Mouse (Mus musculus) hindbrain, embryonic 10.5 days (tissue): ENCODE data around the gene Mybphl. TPM values are rescaled to one million over a fixed set of nuclear protein-coding genes. Genes with fewer than 3 reads are reported as not detected.

ENCODE experiments used
- DNase-seq: peaks from one replicate; pipeline ENCODE4 v3.0.0-alpha.2; 2017; ENCODE audit warnings: low spot score
- H3K27ac ChIP-seq: fragments of 300-500 bp; sonication (generic); 2 replicates; pipeline ENCODE4 v1.5.1; 2016; ENCODE audit warnings: mild to moderate bottlenecking, moderate library complexity
- H3K27me3 ChIP-seq: fragments of 300-500 bp; sonication (generic); 2 replicates; pipeline ENCODE4 v1.6.1; 2016; ENCODE audit warnings: mild to moderate bottlenecking; ENCODE audit not compliant: poor library complexity, insufficient read depth, severe bottlenecking
- H3K36me3 ChIP-seq: fragments of 300-500 bp; sonication (generic); 2 replicates; pipeline ENCODE4 v1.6.1; 2016; ENCODE audit warnings: mild to moderate bottlenecking, moderate library complexity
- H3K4me1 ChIP-seq: fragments of 300-500 bp; sonication (generic); replicated peaks from 2 replicates; pipeline ENCODE4 v1.6.1; 2016; ENCODE audit warnings: mild to moderate bottlenecking
- H3K4me3 ChIP-seq: fragments of 300-500 bp; sonication (generic); 2 replicates; pipeline ENCODE4 v1.5.1; 2016; ENCODE audit warnings: mild to moderate bottlenecking, moderate library complexity
- H3K9me3 ChIP-seq: fragments of 300-500 bp; sonication (generic); 2 replicates; pipeline ENCODE4 v1.6.1; 2016; ENCODE audit warnings: mild to moderate bottlenecking, moderate library complexity
- WGBS: fragments of 180-500 bp; shearing (Covaris S2); methylation state at CpG from one replicate; pipeline ENCODE4 v1.1.7; 2016; 5-methylcytosine and 5-hydroxymethylcytosine counted together
- polyA plus RNA-seq: library from polyadenylated mRNA; unstranded; fragments of >200 nt; fragmentation: Nextera tagmentation; extraction: Ambion mirVana; gene quantifications from 2 replicates; pipeline ENCODE4 v1.2.1, GENCODE M21; 2016

Gene Mybphl
- polyA plus RNA-seq = not detected in 2 replicates

DNA sequence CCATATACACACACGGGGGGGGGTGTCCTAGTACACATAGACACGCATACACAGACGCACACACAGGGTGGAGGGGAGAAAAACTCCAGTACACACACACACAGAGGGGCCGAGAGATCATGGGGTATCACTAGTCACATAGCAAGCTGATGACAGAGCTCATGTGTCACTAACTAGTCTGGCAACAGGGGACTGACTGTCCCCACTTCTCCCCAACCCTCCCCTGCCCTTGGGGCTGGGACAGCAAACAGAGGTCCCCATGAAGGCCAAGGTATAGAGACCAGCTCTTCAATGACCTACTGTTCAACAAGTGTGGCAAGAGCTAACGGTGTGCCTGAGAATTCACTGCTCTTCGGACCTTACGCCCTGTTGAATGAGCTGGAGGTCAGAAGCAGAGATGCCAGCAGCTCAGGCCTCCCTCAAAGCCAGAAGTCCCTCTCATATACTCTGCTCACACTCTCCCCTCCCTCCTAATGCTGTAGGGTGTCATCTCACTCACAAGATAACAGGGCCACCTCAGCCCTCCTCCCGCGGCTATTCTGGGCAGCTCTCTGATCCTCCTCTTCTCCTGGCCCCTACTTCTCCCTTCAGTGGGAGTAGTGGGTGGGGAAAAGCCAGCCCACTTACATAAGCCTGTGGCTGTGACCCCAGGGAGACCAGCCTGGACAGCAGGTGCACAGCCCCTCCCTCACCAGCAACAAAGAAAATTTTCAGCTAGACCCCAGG lies at the start of gene Mybphl:
Gene Mybphl (plus strand): TSS at position 642 of the 726 bp plus-strand sequence.
- Histone ChIP-seq H3K9me3 (no peaks in the 10 kb centered on the region), H3K4me3 (no peak within 1 kb of the TSS), H3K36me3 (0 out of 2 replicates have a peak, but pooled peaks cover 3% of the 10 kb centered on the region), H3K4me1 (peaks cover 38% of the 10 kb centered on the region), H3K27me3 (no peaks in the 10 kb centered on the region), H3K27ac (peak within 1 kb of the TSS; percentile 46; the same call in 1 of the 2 replicates)
- WGBS = 72% methylated on average over 9 of the region's 9 CpGs
- no peak for DNase-seq

DNA sequence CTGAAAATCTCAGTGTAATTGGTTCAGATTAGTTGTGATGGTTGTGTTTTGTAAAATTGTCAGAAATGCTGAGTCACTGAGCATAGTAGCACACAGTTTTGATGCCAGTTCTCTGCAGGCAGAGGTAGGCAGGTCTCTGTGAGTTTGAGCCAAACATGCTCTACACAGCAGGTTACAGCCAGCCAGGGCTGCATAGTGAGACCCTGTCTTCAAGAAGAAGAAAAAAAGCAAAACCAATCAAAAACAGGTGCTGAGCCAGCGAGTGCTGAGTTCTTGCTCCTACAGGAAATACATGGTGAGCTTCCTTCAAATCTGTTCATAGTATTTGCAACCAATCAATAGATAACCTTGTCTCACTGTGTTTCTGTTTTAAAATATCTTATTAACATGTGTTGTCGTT lies 46.2 kb upstream of the Mybphl start:
- peaks cover 25% of the 10 kb centered on the region for H3K36me3 ChIP-seq
- no peak overlapping the region for H3K4me3 ChIP-seq
- H3K9me3 ChIP-seq = no peaks in the 10 kb centered on the region
- H3K4me1 ChIP-seq = no peaks in the 10 kb centered on the region
- no peak overlapping the region for H3K27ac ChIP-seq
- DNase-seq = no peak
- 58% methylated on average over 2 of the region's 2 CpGs for WGBS
- H3K27me3 ChIP-seq = no peaks in the 10 kb centered on the region

DNA sequence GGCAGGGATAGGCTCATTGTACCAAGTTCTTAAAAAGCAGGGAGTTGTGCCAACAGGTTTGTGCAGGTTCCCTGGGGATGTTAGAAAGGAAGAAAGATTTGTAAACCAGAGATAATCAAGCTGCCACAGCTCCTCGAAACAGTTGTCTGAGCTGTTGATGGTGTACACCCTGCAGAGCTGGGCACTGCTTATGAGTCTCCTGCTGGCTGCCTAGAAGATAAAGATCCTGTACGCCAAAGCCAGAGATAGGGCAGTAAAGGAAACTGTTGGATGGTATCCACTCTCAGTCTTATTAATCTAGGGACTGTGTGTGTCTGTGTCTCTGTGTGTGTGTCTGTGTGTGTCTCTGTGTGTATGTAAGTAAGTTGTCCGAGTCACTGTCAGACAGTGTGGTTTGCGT lies 43.0 kb upstream of the Mybphl start:
- H3K27ac ChIP-seq = no peak overlapping the region
- 83% methylated on average over 4 of the region's 4 CpGs for WGBS
- H3K36me3 ChIP-seq = peaks cover 38% of the 10 kb centered on the region
- no peaks in the 10 kb centered on the region for H3K27me3 ChIP-seq
- H3K4me3 ChIP-seq = no peak overlapping the region
- DNase-seq = no peak
- H3K4me1 ChIP-seq = no peaks in the 10 kb centered on the region
- H3K9me3 ChIP-seq = no peaks in the 10 kb centered on the region

GRCm38 (mm10) chr3:108322136-108322535 lies 42.6 kb upstream of the Mybphl start:
- WGBS = 91% methylated on average over 4 of the region's 4 CpGs
- no peak for DNase-seq
- H3K4me3 ChIP-seq = no peak overlapping the region
- no peaks in the 10 kb centered on the region for H3K9me3 ChIP-seq
- no peak overlapping the region for H3K27ac ChIP-seq
- H3K36me3 ChIP-seq = peaks cover 40% of the 10 kb centered on the region
- no peaks in the 10 kb centered on the region for H3K27me3 ChIP-seq
- no peaks in the 10 kb centered on the region for H3K4me1 ChIP-seq

GRCm38 (mm10) chr3:108322962-108323361 lies 41.7 kb upstream of the Mybphl start:
- Histone ChIP-seq H3K9me3 (no peaks in the 10 kb centered on the region), H3K4me1 (no peaks in the 10 kb centered on the region), H3K27ac (no peak overlapping the region), H3K27me3 (no peaks in the 10 kb centered on the region), H3K36me3 (peaks cover 49% of the 10 kb centered on the region), H3K4me3 (no peak overlapping the region)
- WGBS = 86% methylated on average over 3 of the region's 3 CpGs
- DNase-seq = no peak

GRCm38 (mm10) chr3:108324837-108325236 lies 39.9 kb upstream of the Mybphl start:
- no peak for DNase-seq
- no peak overlapping the region for H3K27ac ChIP-seq
- peaks cover 60% of the 10 kb centered on the region for H3K36me3 ChIP-seq

GRCm38 (mm10) chr3:108325521-108325920 lies 39.2 kb upstream of the Mybphl start:
- H3K4me1 ChIP-seq = no peaks in the 10 kb centered on the region
- H3K4me3 ChIP-seq = no peak overlapping the region
- H3K27me3 ChIP-seq = no peaks in the 10 kb centered on the region
- H3K9me3 ChIP-seq = no peaks in the 10 kb centered on the region
- no peak for DNase-seq
- peaks cover 62% of the 10 kb centered on the region for H3K36me3 ChIP-seq
- WGBS = 96% methylated on average over 9 of the region's 9 CpGs
- no peak overlapping the region for H3K27ac ChIP-seq

More at GRCm38 (mm10) chr3:108324837-108325236, 39.9 kb upstream of the Mybphl start:
- Histone ChIP-seq H3K27me3 (no peaks in the 10 kb centered on the region), H3K4me1 (no peaks in the 10 kb centered on the region), H3K9me3 (no peaks in the 10 kb centered on the region), H3K4me3 (no peak overlapping the region)
- WGBS = 92% methylated on average over 4 of the region's 4 CpGs

DNA sequence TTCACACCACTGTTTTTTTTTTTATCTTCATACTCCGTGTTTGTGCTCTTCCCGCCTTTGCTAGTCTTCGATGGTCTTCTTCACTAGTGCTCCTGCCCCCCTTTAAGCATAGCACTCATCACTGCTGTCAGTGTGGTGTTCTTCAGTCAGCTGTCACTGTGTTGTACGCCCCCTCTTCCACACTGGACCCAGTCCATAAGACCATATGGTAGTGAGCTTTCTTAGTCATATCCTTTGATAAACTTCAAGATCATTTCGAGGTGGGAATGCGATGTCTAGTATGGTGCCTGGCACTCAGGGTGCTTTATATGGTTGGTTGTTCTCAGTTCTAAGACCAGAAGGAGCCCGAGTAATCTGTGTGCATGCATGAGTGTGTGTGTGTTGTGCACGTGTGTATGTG lies 37.4 kb upstream of the Mybphl start:
- H3K9me3 ChIP-seq = no peaks in the 10 kb centered on the region
- H3K27me3 ChIP-seq = no peaks in the 10 kb centered on the region
- WGBS = 93% methylated on average over 8 of the region's 8 CpGs
- no peak overlapping the region for H3K4me3 ChIP-seq
- H3K4me1 ChIP-seq = no peaks in the 10 kb centered on the region
- H3K36me3 ChIP-seq = peaks cover 79% of the 10 kb centered on the region
- no peak overlapping the region for H3K27ac ChIP-seq
- no peak for DNase-seq

- DNase-seq = no peak
- Histone ChIP-seq H3K27ac (no peak overlapping the region), H3K4me1 (no peaks in the 10 kb centered on the region), H3K36me3 (peaks cover 85% of the 10 kb centered on the region), H3K4me3 (no peak overlapping the region), H3K9me3 (no peaks in the 10 kb centered on the region), H3K27me3 (no peaks in the 10 kb centered on the region)
- 87% methylated on average over 3 of the region's 3 CpGs for WGBS
These were observed 36.8 kb upstream of the Mybphl start for GRCm38 (mm10) chr3:108327916-108328315.

GRCm38 (mm10) chr3:108328441-108328841 lies 36.3 kb upstream of the Mybphl start:
- no peak overlapping the region for H3K27ac ChIP-seq
- WGBS = 81% methylated on average over 9 of the region's 9 CpGs
- no peak overlapping the region for H3K4me3 ChIP-seq
- H3K36me3 ChIP-seq = peaks cover 91% of the 10 kb centered on the region
- H3K9me3 ChIP-seq = no peaks in the 10 kb centered on the region
- no peaks in the 10 kb centered on the region for H3K4me1 ChIP-seq
- no peaks in the 10 kb centered on the region for H3K27me3 ChIP-seq
- no peak for DNase-seq

- Histone ChIP-seq H3K36me3 (peaks cover 94% of the 10 kb centered on the region), H3K27ac (no peak overlapping the region), H3K4me3 (no peak overlapping the region), H3K4me1 (no peaks in the 10 kb centered on the region), H3K27me3 (no peaks in the 10 kb centered on the region), H3K9me3 (no peaks in the 10 kb centered on the region)
- DNase-seq = no peak
- 90% methylated on average over 6 of the region's 6 CpGs for WGBS
These were observed 33.9 kb upstream of the Mybphl start for GRCm38 (mm10) chr3:108330812-108331211.

- Histone ChIP-seq H3K27me3 (no peaks in the 10 kb centered on the region), H3K4me3 (no peak overlapping the region), H3K36me3 (peaks cover 100% of the 10 kb centered on the region), H3K9me3 (no peaks in the 10 kb centered on the region), H3K27ac (no peak overlapping the region), H3K4me1 (no peaks in the 10 kb centered on the region)
- WGBS = 95% methylated on average over 5 of the region's 5 CpGs
- no peak for DNase-seq
These were observed 27.8 kb upstream of the Mybphl start for GRCm38 (mm10) chr3:108336878-108337277.

GRCm38 (mm10) chr3:108341040-108341439 lies 23.7 kb upstream of the Mybphl start:
- no peak for DNase-seq
- Histone ChIP-seq H3K4me1 (no peaks in the 10 kb centered on the region), H3K9me3 (no peaks in the 10 kb centered on the region), H3K36me3 (peaks cover 98% of the 10 kb centered on the region), H3K4me3 (no peak overlapping the region), H3K27ac (0 out of 2 replicates have a peak overlapping the region, but pooled peaks have one; percentile 23), H3K27me3 (no peaks in the 10 kb centered on the region)
- WGBS = 90% methylated on average over 2 of the region's 2 CpGs
